Mouse (Mus musculus) limb, embryonic 15.5 days (tissue): ENCODE measurements at regions not wholly inside any gene's neighbourhood (a gene's known extent, or its start where the extent isn't known, plus 50 kb on each side); places are given as distances from the start of the nearest gene placed in this dataset.

Experiments
- ATAC-seq: fragments of 200-750 bp; cut with Nextera tagmentation; 2 replicates; pipeline ENCODE4 v1.8.0; 2017; ENCODE audit warnings: low read depth, moderate TSS enrichment; ENCODE audit not compliant: insufficient number of reproducible peaks, low FRiP score, low TSS enrichment
- H3K27ac ChIP-seq: fragments of 300-500 bp; sonication (generic); 2 replicates; pipeline ENCODE4 v1.5.1; 2015; ENCODE audit warnings: moderate library complexity, mild to moderate bottlenecking, inconsistent platforms
- H3K27me3 ChIP-seq: fragments of 300-500 bp; sonication (generic); 2 replicates; pipeline ENCODE4 v1.6.1; 2015; ENCODE audit warnings: inconsistent platforms
- H3K36me3 ChIP-seq: fragments of 300-500 bp; sonication (generic); 2 replicates; pipeline ENCODE4 v1.6.1; 2015; ENCODE audit warnings: inconsistent platforms
- H3K4me1 ChIP-seq: fragments of 300-500 bp; sonication (generic); 2 replicates; pipeline ENCODE4 v1.6.1; 2015; ENCODE audit warnings: inconsistent platforms
- H3K4me2 ChIP-seq: fragments of 300-500 bp; sonication (generic); 2 replicates; pipeline ENCODE4 v1.6.1; 2015; ENCODE audit warnings: mild to moderate bottlenecking, inconsistent platforms
- H3K4me3 ChIP-seq: fragments of 300-500 bp; sonication (generic); 2 replicates; pipeline ENCODE4 v1.5.1; 2015; ENCODE audit warnings: mild to moderate bottlenecking, inconsistent platforms
- H3K9ac ChIP-seq: fragments of 300-500 bp; sonication (generic); 2 replicates; pipeline ENCODE4 v1.6.1; 2015; ENCODE audit warnings: inconsistent platforms
- H3K9me3 ChIP-seq: fragments of 300-500 bp; sonication (generic); 2 replicates; pipeline ENCODE4 v1.6.1; 2016; ENCODE audit warnings: inconsistent platforms
- WGBS: fragments of 180-500 bp; shearing (Covaris S2); methylation state at CpG from one replicate; pipeline ENCODE4 v1.1.7; 2015; 5-methylcytosine and 5-hydroxymethylcytosine counted together

DNA sequence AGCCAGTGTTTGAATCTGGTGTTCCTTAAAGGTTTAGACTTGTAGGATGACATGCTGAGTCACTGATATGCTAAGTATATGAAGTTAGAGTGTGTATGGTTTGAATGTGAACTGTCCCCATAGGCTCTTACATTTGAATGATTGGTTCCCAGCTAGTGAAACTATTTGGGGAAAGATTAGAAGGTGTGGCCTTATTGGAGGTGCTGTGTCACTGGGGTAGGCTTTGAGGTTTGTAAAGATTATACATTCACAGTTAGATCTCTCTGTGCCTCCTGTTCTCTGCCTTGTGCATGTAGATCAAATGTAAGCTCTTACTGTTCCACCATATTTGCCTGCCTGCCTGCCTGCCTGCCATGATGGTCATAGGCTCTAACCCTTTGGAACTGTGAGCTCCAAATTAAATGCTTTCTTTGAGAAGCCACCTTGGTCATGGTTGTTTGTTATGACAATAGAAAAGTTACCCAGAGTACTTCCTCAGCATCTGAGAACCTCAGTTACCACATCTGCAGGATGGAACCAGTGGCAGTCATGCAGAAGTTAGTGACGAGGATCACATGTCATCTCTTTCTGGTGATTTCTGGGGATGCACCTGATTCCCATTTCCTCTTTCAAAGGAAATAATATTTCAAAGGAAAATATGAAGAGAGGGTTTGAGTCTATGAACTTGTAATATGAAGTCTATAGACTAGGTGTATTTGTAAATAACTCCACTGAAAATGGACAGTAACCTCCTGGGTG is 94.7 kb upstream of the Trib2 start:
- H3K27me3 ChIP-seq, result no peaks in the 10 kb centered on the region
- H3K27ac ChIP-seq, result no peak overlapping the region
- no peak overlapping the region for H3K9ac ChIP-seq
- no peaks in the 10 kb centered on the region; the same call in 1 of the 2 replicates for H3K4me1 ChIP-seq
- no peaks in the 10 kb centered on the region for H3K36me3 ChIP-seq
- WGBS, result 81% methylated on average over 1 of the region's 1 CpGs
- H3K9me3 ChIP-seq, result no peaks in the 10 kb centered on the region
- H3K4me3 ChIP-seq, result no peak overlapping the region
- no peak for ATAC-seq
- H3K4me2 ChIP-seq, result no peak overlapping the region

GRCm38 (mm10) chr12:15897539-15897938 is 80.8 kb upstream of the Trib2 start:
- Histone ChIP-seq H3K4me1 (no peaks in the 10 kb centered on the region), H3K4me2 (no peak overlapping the region), H3K27ac (no peak overlapping the region), H3K27me3 (no peaks in the 10 kb centered on the region), H3K4me3 (no peak overlapping the region), H3K9ac (no peak overlapping the region), H3K36me3 (no peaks in the 10 kb centered on the region), H3K9me3 (no peaks in the 10 kb centered on the region)
- no peak for ATAC-seq
- 85% methylated on average over 2 of the region's 2 CpGs for WGBS

DNA sequence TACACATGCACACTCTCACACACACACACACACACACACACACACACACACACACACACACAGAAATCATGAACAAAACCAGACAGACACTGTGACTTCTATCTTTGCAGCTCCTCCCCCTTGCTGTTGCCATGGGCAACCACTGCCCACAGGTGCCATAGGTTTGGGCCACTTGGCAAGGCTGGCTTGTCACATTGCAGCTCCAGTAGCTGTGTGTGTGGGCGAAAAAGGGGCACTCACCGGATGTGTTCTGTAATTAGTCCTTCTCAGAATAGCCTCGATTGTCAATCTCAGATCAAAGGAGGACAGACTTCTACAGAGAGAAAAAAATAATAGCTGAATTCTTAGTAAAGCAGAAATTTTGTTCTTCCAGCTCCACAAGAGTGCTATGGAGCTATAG is 79.8 kb upstream of the Trib2 start:
- no peak for ATAC-seq
- Histone ChIP-seq H3K4me1 (no peaks in the 10 kb centered on the region), H3K4me2 (no peak overlapping the region)

DNA sequence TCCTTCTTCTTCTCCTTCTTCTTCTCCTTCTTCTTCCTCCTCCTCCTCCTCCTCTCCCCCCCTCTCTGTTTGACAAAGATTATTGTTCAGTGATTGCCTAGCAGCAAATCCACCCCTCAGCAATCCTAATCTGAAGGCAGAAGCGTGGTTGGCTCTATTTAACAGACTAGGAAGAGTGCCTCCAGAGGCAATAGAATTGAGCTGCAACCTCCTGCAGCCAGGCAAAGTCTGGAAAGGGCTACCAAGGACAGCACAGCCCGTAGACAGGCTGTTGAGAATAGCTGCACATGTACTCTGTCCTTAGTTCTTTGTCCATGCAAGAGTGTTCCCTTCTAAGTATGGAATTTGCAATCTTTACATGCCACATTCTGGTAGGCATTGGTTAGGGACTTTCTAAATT is 78.5 kb upstream of the Trib2 start:
- no peaks in the 10 kb centered on the region for H3K4me1 ChIP-seq
- H3K9ac ChIP-seq, result no peak overlapping the region
- 43% methylated on average over 2 of the region's 2 CpGs for WGBS
- H3K9me3 ChIP-seq, result no peaks in the 10 kb centered on the region
- H3K27ac ChIP-seq, result no peak overlapping the region
- no peak overlapping the region for H3K4me3 ChIP-seq
- no peak for ATAC-seq
- H3K36me3 ChIP-seq, result no peaks in the 10 kb centered on the region
- no peaks in the 10 kb centered on the region for H3K27me3 ChIP-seq
- H3K4me2 ChIP-seq, result no peak overlapping the region

More for the DNA sequence above, 79.8 kb upstream of the Trib2 start:
- Histone ChIP-seq H3K9me3 (no peaks in the 10 kb centered on the region), H3K27me3 (no peaks in the 10 kb centered on the region), H3K27ac (no peak overlapping the region), H3K9ac (no peak overlapping the region), H3K36me3 (no peaks in the 10 kb centered on the region), H3K4me3 (no peak overlapping the region)
- 72% methylated on average over 3 of the region's 3 CpGs for WGBS

DNA sequence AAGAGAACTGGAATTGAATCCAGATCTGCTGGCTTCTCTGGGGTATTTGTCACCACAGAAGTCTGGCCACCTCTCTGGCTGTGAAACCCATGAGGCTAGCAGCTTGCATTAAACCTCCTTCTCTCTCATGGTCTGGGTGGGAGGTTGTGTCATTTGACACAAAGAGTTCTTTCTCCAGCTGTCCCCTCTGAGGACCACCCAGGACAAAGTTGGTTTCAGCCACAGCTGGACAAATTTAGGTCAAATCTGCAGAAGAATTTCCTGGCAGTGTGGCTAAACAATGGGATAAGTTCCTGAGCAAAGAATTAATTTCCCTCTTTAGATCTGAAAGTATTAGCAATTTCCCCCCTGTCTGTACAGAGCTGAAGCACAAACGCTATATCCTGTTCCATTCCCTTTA is 73.9 kb upstream of the Trib2 start:
- no peak overlapping the region for H3K4me2 ChIP-seq
- H3K4me1 ChIP-seq, result no peaks in the 10 kb centered on the region
- no peak overlapping the region for H3K27ac ChIP-seq
- no peak overlapping the region for H3K4me3 ChIP-seq
- H3K27me3 ChIP-seq, result no peaks in the 10 kb centered on the region
- H3K9ac ChIP-seq, result no peak overlapping the region
- WGBS, result 21% methylated on average over 1 of the region's 1 CpGs
- H3K36me3 ChIP-seq, result no peaks in the 10 kb centered on the region
- H3K9me3 ChIP-seq, result no peaks in the 10 kb centered on the region
- no peak for ATAC-seq

DNA sequence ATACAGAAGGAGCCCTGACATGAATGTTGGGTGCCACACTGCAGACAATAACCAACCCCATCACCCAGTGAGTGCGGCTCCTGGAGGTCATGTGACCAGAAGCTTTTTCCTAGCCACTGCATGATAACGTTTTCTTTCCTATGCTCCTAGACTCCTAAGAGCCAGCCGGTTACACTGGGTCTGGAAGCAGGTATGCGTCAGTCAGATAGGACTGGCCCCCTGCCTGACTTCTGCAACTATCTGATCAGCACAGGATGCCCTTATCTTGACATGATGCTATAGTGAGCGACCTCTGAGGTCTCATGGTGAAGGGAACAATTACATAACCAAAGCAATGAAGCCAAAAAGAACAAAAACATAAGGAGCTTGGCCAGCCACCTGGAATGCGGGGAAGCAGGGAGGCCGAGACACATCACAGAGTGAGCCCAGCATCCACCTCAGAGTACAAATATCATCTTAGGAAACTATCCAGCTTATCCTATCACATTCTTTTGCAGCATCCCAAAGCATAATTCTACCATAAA is 63.2 kb upstream of the Trib2 start:
- WGBS, result 77% methylated on average over 7 of the region's 7 CpGs
- H3K4me1 ChIP-seq, result no peaks in the 10 kb centered on the region
- no peak overlapping the region for H3K9ac ChIP-seq
- H3K36me3 ChIP-seq, result no peaks in the 10 kb centered on the region
- no peak overlapping the region for H3K4me2 ChIP-seq
- no peaks in the 10 kb centered on the region for H3K9me3 ChIP-seq
- ATAC-seq, result no peak
- H3K4me3 ChIP-seq, result no peak overlapping the region
- no peak overlapping the region for H3K27ac ChIP-seq
- H3K27me3 ChIP-seq, result no peaks in the 10 kb centered on the region
